16 mouse cellular contexts compared by ENCODE assay signal in the genomic region with DNA sequence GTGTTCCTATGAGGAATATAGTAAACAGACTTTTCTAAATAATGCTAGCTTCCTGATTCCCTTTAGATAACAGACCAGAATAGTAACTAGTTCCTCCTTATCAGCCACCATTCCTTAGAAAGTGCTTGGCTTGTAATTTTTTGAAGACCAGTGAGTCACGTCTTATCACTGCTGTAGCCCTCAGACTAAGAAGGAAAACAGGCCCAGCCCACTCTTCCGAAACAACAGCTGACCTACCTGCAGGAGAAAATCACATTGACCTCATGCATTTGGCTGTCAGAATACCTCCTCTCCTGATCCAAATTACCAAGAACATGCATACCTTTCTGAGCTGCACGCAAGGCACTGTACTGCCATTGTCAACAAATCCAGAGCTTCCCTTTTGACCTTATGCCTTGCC. TPM values are rescaled to one million over a fixed set of nuclear protein-coding genes. Genes with fewer than 3 reads are reported as not detected.
A peak's percentile ranks its signal among the peaks of the same experiment; 100 is the strongest.
DNase-seq lines count a peak whose midpoint lies in the region; ATAC-seq and TF ChIP-seq lines count a peak whose summit lies in the region.
"Had no signal": no experiment of that assay in that cellular context is flagged by ENCODE, and none has a peak within 500 bp of the region (broad histone marks: within the 10 kb centered on the region; RNA-seq: fewer than 3 reads in every experiment).

No protein-coding gene starts in this region.

- no peak overlapping the region for H3K4me3 ChIP-seq in kidney, embryonic 15.5 days (replicated peaks)
- no peak overlapping the region for H3K4me3 ChIP-seq in MEL (ENCODE audit: control insufficient read depth in 1 of 2, insufficient read depth in 1 of 2, low read depth in 2 of 2, low read length in 2 of 2)
- H3K4me3 ChIP-seq: embryonic facial prominence, embryonic 15.5 days; hindbrain, embryonic 15.5 days; midbrain, embryonic 12.5 days; stomach, embryonic 15.5 days had no signal

- H3K4me2 ChIP-seq in kidney, embryonic 15.5 days: no peak overlapping the region
- H3K4me2 ChIP-seq: embryonic facial prominence, embryonic 15.5 days; hindbrain, embryonic 15.5 days; midbrain, embryonic 12.5 days; stomach, embryonic 15.5 days had no signal

- H3K9ac ChIP-seq in kidney, embryonic 15.5 days: no peak overlapping the region
- H3K9ac ChIP-seq in MEL (ENCODE audit: control insufficient read depth, low read depth, low read length, poor library complexity, severe bottlenecking): no peak overlapping the region
- H3K9ac ChIP-seq: embryonic facial prominence, embryonic 15.5 days; hindbrain, embryonic 15.5 days; midbrain, embryonic 12.5 days; stomach, embryonic 15.5 days had no signal

- WGBS in kidney, embryonic 15.5 days: 52% methylated on average over 3 of the region's 3 CpGs

- peak; percentile 56 to 72 for TF ChIP-seq EP300 in MEL (IDR thresholded peaks at IDR 0.05; ENCODE audit: low read depth in 1 of 2, low read length in 2 of 2)

- TF ChIP-seq CTCF in MEL (IDR thresholded peaks at IDR 0.05 in 2 of 3, conservative IDR thresholded peaks at IDR 0.05 in 1 of 3; ENCODE audit: control insufficient read depth in 1 of 3, insufficient read depth in 1 of 3, low read depth in 2 of 3, low read length in 3 of 3, poor library complexity in 1 of 3, severe bottlenecking in 1 of 3): no peak

- no peak for DNase-seq in kidney, postnatal 14 days
- DNase-seq in MEL (ENCODE audit: low read depth, low spot score): peak; percentile 61
- peak; percentile 27 for DNase-seq in c-Kit-positive CD71-positive TER-119-positive erythroid progenitor cells, embryonic 14.5 days (ENCODE audit: low spot score)
- DNase-seq in adrenal gland, adult 2 months: no peak
- DNase-seq in cerebellum, postnatal 4 days (ENCODE audit: low spot score in 2 of 2): no peak
- DNase-seq: adrenal gland, postnatal 10 days; gastrocnemius, postnatal 25 days; lung, adult 18-20 months; thymus, postnatal 4 days had no signal

- H3K79me2 ChIP-seq in MEL (ENCODE audit: control insufficient read depth, insufficient read depth, low read length, poor library complexity): peaks cover 11% of the 10 kb centered on the region

- TF ChIP-seq RAD21 in MEL (IDR thresholded peaks at IDR 0.05; ENCODE audit: low read depth, low read length): no peak

- ATAC-seq in kidney, embryonic 15.5 days (replicated peaks; ENCODE audit: low FRiP score): no peak
- peak; percentile 55; the same call in 1 of the 2 replicates for ATAC-seq in megakaryocyte progenitor cell, adult 5-6 weeks (replicated peaks; ENCODE audit: poor library complexity)
- ATAC-seq: forebrain, embryonic 14.5 days had no signal

- no peaks in the 10 kb centered on the region for H3K9me3 ChIP-seq in kidney, embryonic 15.5 days (replicated peaks)
- H3K9me3 ChIP-seq in MEL (replicated peaks; ENCODE audit: insufficient read depth, low read length): no peaks in the 10 kb centered on the region
- H3K9me3 ChIP-seq: embryonic facial prominence, embryonic 15.5 days; hindbrain, embryonic 15.5 days; midbrain, embryonic 12.5 days; stomach, embryonic 15.5 days had no signal

- H3K4me1 ChIP-seq in kidney, embryonic 15.5 days: peaks cover 50% of the 10 kb centered on the region
- H3K4me1 ChIP-seq in MEL (ENCODE audit: control insufficient read depth in 1 of 2, insufficient read depth in 2 of 2, low read length in 2 of 2): peaks cover 9 to 15% of the 10 kb centered on the region in 2 experiments

- peak overlapping the region; percentile 89 for H3K27ac ChIP-seq in kidney, embryonic 15.5 days
- H3K27ac ChIP-seq in MEL (ENCODE audit: control insufficient read depth, low read depth, low read length): no peak overlapping the region
- H3K27ac ChIP-seq: midbrain, embryonic 12.5 days had no signal

- 0 out of 2 replicates have a peak, but pooled peaks cover 5% of the 10 kb centered on the region for H3K36me3 ChIP-seq in kidney, embryonic 15.5 days
- H3K36me3 ChIP-seq in MEL (ENCODE audit: control insufficient read depth in 1 of 2, insufficient read depth in 2 of 2, low read length in 2 of 2): peaks cover 0 to 25% of the 10 kb centered on the region in 2 experiments; a peak in 2 of 4 replicates
- H3K36me3 ChIP-seq: embryonic facial prominence, embryonic 15.5 days; hindbrain, embryonic 15.5 days; midbrain, embryonic 12.5 days; stomach, embryonic 15.5 days had no signal

- TF ChIP-seq POLR2A in MEL (IDR thresholded peaks at IDR 0.05; ENCODE audit: control insufficient read depth in 1 of 2, insufficient read depth in 1 of 2, low read depth in 1 of 2, low read length in 2 of 2, poor library complexity in 1 of 2): no peak

- no peaks in the 10 kb centered on the region for H3K27me3 ChIP-seq in kidney, embryonic 15.5 days
- no peaks in the 10 kb centered on the region for H3K27me3 ChIP-seq in MEL (ENCODE audit: control insufficient read depth in 1 of 2, insufficient read depth in 2 of 2, low read length in 2 of 2)
- H3K27me3 ChIP-seq: embryonic facial prominence, embryonic 15.5 days; hindbrain, embryonic 15.5 days; midbrain, embryonic 12.5 days; stomach, embryonic 15.5 days had no signal

TF ChIP-seq in MEL, 35 proteins besides CTCF, POLR2A, EP300 and RAD21:
- TF ChIP-seq SIN3A (IDR thresholded peaks at IDR 0.05; ENCODE audit: low read length): peak; percentile 56; the same call in 1 of the 2 replicates
- TF ChIP-seq NRF1 (IDR thresholded peaks at IDR 0.05; ENCODE audit: insufficient read depth, low read depth, low read length, poor library complexity, severe bottlenecking): no peak
- no peak for TF ChIP-seq USF1 (IDR thresholded peaks at IDR 0.05; ENCODE audit: low read depth, low read length)
- peak; percentile 86 for TF ChIP-seq GATA1 (IDR thresholded peaks at IDR 0.05; ENCODE audit: low read depth, low read length)
- peak; percentile 96 for TF ChIP-seq ETS1 (IDR thresholded peaks at IDR 0.05; ENCODE audit: low read depth, low read length)
- no peak for TF ChIP-seq ZKSCAN1 (IDR thresholded peaks at IDR 0.05; ENCODE audit: low read depth, low read length)
- TF ChIP-seq MEF2A (IDR thresholded peaks at IDR 0.05; ENCODE audit: extremely low read depth, insufficient replicate concordance, low read depth, low read length, poor library complexity, severe bottlenecking): peak; percentile 91
- peak; percentile 27; the same call in 1 of the 2 replicates for TF ChIP-seq MXI1 (IDR thresholded peaks at IDR 0.05; ENCODE audit: low read depth, low read length)
- 0 out of 2 replicates have a peak, but pooled peaks have one; percentile 35 for TF ChIP-seq RCOR1 (IDR thresholded peaks at IDR 0.05; ENCODE audit: low read depth, low read length)
- TF ChIP-seq GABPA (IDR thresholded peaks at IDR 0.05; ENCODE audit: low read depth, low read length): no peak
- TF ChIP-seq KAT2A (conservative IDR thresholded peaks at IDR 0.05; ENCODE audit: low read depth, low read length): no peak
- TF ChIP-seq HCFC1 (IDR thresholded peaks at IDR 0.05; ENCODE audit: low read depth, low read length): no peak
- TF ChIP-seq UBTF (IDR thresholded peaks at IDR 0.05; ENCODE audit: borderline replicate concordance, insufficient read depth, low read depth, low read length): no peak
- TF ChIP-seq BHLHE40 (IDR thresholded peaks at IDR 0.05; ENCODE audit: borderline replicate concordance, low read depth, low read length): no peak
- TF ChIP-seq TBP (IDR thresholded peaks at IDR 0.05; ENCODE audit: low read depth, low read length): no peak
- TF ChIP-seq MAFK (IDR thresholded peaks at IDR 0.05; ENCODE audit: borderline replicate concordance, low read depth, low read length): peak; percentile 87
- 0 out of 2 replicates have a peak, but pooled peaks have one; percentile 26 for TF ChIP-seq JUND (IDR thresholded peaks at IDR 0.05; ENCODE audit: low read depth, low read length)
- TF ChIP-seq E2F4 (IDR thresholded peaks at IDR 0.05; ENCODE audit: borderline replicate concordance, low read depth, low read length): no peak

RNA-seq across cellular contexts. Expression of a gene that starts 32.5 kb away (rescaled TPM):
- polyA plus RNA-seq in kidney, embryonic 15.5 days (2015; fragmentation: Nextera tagmentation; extraction: Ambion mirVana): 16.8 and 18.2 TPM in 2 replicates
- 6.7 and 7.4 TPM in 2 replicates for total RNA-seq in MEL (2012; rRNA removed)
- polyA plus RNA-seq in MEL (2012; ENCODE audit: insufficient read depth in 1 of 2, insufficient read length in 2 of 2, low read depth in 1 of 2, low replicate concordance in 2 of 2, missing spikeins in 1 of 2): 10 to 100 TPM in 1 of 2 experiments, not detected in 1; 13.4 TPM
- 9.1 and 9.2 TPM in 2 replicates for total RNA-seq in megakaryocyte progenitor cell, adult 5-6 weeks (2015)
- 4.6 and 6.7 TPM in 2 replicates for total RNA-seq in megakaryocyte progenitor cell, adult 5-6 weeks (2017)
- total RNA-seq in adrenal gland, adult 2 months (2021): 10 to 100 TPM; 62.2 to 64.8 TPM
- 21.6 and 26.2 TPM in 2 replicates for polyA plus RNA-seq in adrenal gland, adult 2 months (2012; rRNA removed)

Comparison
In these comparisons a context has a peak if more than half of its experiments do, and no peak if none do; other contexts are left out.
1. DNase-seq: peak in MEL (single experiment) and c-Kit-positive CD71-positive TER-119-positive erythroid progenitor cells, embryonic 14.5 days (single experiment); none in kidney, postnatal 14 days (single experiment), adrenal gland, adult 2 months (single experiment) and cerebellum, postnatal 4 days (0 of 2).